Mouse (Mus musculus): ENCODE data around the gene Mid1. TPM values are rescaled to one million over a fixed set of nuclear protein-coding genes. Genes with fewer than 3 reads are reported as not detected.

Gene Mid1
- polyA plus RNA-seq, 1 experiment from 2014 or later, result 11.9 TPM

DNA sequence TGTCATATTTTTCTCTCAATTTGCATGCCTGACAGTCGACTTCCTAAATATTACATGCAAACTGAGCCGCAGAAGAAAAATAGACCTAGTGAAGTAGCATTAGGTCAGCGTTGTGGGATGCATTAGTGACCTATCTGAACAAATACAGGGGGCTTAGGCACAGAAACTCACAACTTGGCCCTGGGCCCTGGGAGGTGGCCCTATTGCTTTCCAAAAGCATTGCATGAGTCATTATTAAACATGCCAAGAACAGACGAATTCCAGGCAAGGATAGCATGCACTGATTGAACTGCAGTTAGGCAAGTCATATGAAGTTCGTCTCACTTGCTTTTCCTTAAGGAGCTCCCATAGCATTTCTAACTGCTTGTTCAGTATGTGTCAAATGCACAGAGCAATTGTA lies 183.2 kb downstream of the Mid1 start:
- Histone ChIP-seq H3K27me3 (peaks cover 26% of the 10 kb centered on the region), H3K9me3 (replicated peaks) (no peaks in the 10 kb centered on the region), H3K9ac (no peak overlapping the region), H3K4me2 (replicated peaks) (no peak overlapping the region), H3K36me3 (no peaks in the 10 kb centered on the region), H3K4me3 (no peak overlapping the region), H3K27ac (no peak overlapping the region), H3K4me1 (no peaks in the 10 kb centered on the region)
- 78% methylated on average over 5 of the region's 5 CpGs for WGBS
- no peak for ATAC-seq (ENCODE audit: low FRiP score)

DNA sequence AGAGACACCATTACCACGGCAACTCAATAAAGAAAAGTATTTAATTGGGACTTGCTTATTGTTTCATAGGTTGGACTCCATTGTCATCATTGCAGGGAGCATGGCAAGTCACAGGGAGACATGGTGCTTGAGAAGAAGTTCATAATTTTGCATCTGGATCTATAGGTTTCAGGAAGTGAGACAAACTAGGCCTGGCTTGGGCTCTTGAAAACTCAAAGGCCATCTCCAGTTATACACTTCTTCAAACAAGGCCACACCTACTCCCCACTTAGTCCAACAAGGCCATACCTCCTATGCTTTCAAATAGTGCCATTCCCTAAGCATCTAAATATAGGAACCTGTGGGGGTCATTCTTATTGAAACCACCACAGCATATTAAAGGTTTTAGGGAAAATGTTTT lies 189.5 kb downstream of the Mid1 start:
- Histone ChIP-seq H3K27ac (no peak overlapping the region), H3K4me2 (replicated peaks) (no peak overlapping the region), H3K36me3 (no peaks in the 10 kb centered on the region), H3K4me3 (no peak overlapping the region), H3K27me3 (peaks cover 35% of the 10 kb centered on the region), H3K9ac (no peak overlapping the region), H3K4me1 (no peaks in the 10 kb centered on the region), H3K9me3 (replicated peaks) (no peaks in the 10 kb centered on the region)
- ATAC-seq (ENCODE audit: low FRiP score), result no peak
- WGBS, result 86% methylated on average over 1 of the region's 1 CpGs

DNA sequence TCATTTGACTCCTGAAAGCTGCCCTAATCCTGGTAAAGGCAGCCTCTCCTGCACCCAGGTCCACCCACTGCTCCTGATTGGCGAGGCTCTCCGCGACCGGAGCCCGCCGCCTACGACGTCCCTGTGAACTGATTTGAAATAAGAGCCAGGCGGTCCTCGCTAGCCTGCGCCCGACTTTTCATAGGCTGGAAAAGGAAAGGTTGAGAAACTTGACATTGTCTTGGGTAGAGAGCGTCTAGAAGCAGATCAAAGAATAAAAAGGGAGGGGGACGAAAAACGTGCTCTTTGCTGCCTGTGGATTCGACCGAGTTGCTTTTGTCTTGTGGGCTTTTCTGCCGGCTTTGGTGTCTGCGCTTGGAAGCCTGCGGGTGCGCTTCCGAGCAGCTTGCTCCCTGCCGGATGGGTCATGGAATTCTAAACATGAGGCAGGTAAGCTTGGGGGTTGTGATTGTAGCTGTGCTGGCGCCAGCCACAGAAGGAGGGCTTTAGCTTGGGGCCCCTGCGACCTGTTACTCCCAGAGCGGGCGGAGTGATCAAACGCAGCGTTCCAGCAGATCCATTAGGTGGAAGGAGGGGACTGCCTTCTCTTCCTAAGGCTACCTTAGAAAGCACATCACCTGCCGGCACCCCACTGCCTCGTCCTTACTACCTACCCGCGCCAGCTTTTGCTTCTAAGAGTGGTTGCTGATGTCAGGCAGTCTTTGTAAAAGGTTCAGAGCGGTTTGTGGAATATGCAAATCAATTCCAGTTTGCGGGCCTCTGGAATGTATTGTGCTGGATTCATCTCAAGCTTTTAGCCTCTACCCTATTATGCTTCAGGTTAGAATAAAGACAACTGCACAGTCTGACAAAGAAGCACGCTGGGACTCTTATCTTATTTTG lies 194.7 kb downstream of the Mid1 start:
- no peaks in the 10 kb centered on the region for H3K36me3 ChIP-seq
- no peaks in the 10 kb centered on the region; the same call in 1 of the 2 replicates for H3K4me1 ChIP-seq
- peak overlapping the region; percentile 67 for H3K27ac ChIP-seq
- H3K9me3 ChIP-seq (replicated peaks), result no peaks in the 10 kb centered on the region
- 11% methylated on average over 36 of the region's 36 CpGs for WGBS
- H3K4me3 ChIP-seq, result peak overlapping the region; percentile 51
- ATAC-seq (ENCODE audit: low FRiP score), result peak; percentile 87
- H3K27me3 ChIP-seq, result peaks cover 35% of the 10 kb centered on the region
- peak overlapping the region; percentile 45 for H3K9ac ChIP-seq
- peak overlapping the region; percentile 64 for H3K4me2 ChIP-seq (replicated peaks)

DNA sequence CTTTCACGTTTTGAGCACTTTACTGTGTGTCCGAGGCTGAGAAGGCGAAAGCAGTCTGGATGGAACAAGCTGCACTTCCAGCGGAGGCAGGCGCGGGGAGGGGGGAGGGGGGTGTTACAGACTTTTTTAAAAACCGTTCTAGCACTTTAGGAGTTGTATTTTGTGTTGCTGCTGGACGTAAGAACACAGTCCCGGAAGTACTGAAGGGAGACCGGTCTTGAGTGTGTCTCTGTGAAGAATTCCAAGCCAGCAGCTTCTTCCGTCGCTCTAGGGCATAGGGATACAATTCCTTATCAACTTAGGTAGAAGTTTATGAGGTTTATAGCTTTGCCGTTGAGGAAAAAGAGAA lies 195.3 kb downstream of the Mid1 start:
- no peaks in the 10 kb centered on the region for H3K9me3 ChIP-seq (replicated peaks)
- no peaks in the 10 kb centered on the region; the same call in 1 of the 2 replicates for H3K4me1 ChIP-seq
- no peaks in the 10 kb centered on the region for H3K36me3 ChIP-seq
- peak overlapping the region; percentile 45; the same call in 1 of the 2 replicates for H3K9ac ChIP-seq
- peaks cover 35% of the 10 kb centered on the region for H3K27me3 ChIP-seq
- peak overlapping the region; percentile 67 for H3K27ac ChIP-seq
- 18% methylated on average over 13 of the region's 13 CpGs for WGBS
- H3K4me3 ChIP-seq, result peak overlapping the region; percentile 51
- no peak for ATAC-seq (ENCODE audit: low FRiP score)
- peak overlapping the region; percentile 64 for H3K4me2 ChIP-seq (replicated peaks)

DNA sequence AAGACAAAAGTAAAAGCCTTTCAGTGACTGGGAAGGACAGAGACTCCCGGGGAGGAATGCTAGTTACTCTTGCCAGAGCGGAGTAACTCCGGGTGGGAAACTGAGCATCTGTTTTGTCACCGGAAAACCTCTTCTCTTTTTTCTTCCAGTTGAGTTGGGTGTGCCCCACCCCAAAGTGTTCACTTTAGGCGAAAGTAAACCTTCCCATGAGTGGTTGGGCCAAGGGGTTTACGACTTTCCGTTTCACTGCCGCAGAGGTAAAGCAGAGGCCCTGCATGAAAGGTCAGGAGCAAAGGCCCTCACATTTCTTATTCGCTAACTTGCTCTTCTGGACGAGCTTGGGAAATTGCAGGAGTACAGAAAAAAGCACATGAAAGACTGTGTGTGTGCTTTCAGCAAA lies 195.8 kb downstream of the Mid1 start:
- no peaks in the 10 kb centered on the region for H3K9me3 ChIP-seq (replicated peaks)
- peak overlapping the region; percentile 51 for H3K4me3 ChIP-seq
- WGBS, result 19% methylated on average over 10 of the region's 10 CpGs
- H3K4me1 ChIP-seq, result no peaks in the 10 kb centered on the region; the same call in 1 of the 2 replicates
- H3K27ac ChIP-seq, result peak overlapping the region; percentile 1; the same call in 1 of the 2 replicates
- H3K4me2 ChIP-seq (replicated peaks), result peak overlapping the region; percentile 64
- no peaks in the 10 kb centered on the region for H3K36me3 ChIP-seq
- peaks cover 35% of the 10 kb centered on the region for H3K27me3 ChIP-seq
- no peak for ATAC-seq (ENCODE audit: low FRiP score)
- H3K9ac ChIP-seq, result peak overlapping the region; percentile 45

DNA sequence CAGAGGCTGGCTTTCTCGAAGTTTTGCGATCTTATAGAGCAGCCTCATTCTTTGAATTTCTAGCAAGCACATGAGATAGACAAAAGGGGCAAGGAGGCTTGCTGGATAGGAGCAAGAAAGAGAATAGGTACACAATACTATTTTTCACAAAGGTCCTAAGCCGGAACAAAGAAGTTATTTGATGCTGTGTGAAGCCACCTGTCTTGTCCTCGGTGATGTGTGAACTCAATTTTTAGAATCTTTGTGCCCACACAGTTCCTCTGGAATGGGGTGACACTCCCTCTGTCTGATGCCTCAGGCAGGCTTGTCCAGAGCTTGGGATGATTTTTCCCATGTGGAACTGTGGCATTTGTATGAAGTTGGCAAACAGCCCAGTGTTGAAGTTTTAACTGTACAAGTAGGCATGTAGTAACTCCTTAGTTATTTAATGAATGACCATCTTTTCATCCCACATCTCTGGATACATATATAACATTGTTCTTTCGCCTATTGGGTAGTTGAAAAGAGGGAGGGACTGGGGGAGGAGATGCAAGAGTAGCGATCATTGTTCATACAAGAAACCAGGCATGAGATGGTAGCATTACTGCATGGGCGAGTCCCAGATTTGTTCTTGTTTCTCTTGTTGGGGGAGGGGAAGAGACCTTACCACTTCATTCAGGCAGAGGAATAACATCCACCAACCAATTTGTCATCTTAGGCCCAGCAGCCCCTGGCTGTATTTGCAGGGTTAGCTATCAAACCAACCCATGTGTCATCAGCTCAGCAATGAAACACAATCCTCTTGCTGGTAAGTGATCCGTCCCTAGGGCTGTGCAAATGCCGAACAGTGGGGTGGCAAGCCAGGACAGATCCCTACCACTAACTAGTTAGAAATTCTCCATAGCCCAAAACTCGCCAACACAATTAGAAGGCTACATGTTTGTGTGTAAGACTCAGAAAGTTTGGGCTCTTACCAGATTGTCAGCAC lies 196.5 kb downstream of the Mid1 start:
- Histone ChIP-seq H3K9ac (peak overlapping the region; percentile 45; the same call in 1 of the 2 replicates), H3K4me1 (no peaks in the 10 kb centered on the region; the same call in 1 of the 2 replicates), H3K4me2 (replicated peaks) (peak overlapping the region; percentile 64), H3K36me3 (no peaks in the 10 kb centered on the region), H3K4me3 (peak overlapping the region; percentile 51), H3K27ac (peak overlapping the region; percentile 1; the same call in 1 of the 2 replicates), H3K9me3 (replicated peaks) (no peaks in the 10 kb centered on the region), H3K27me3 (peaks cover 35% of the 10 kb centered on the region)
- 0 out of 2 replicates have a peak, but pooled peaks have one; percentile 20 for ATAC-seq (ENCODE audit: low FRiP score)
- 25% methylated on average over 10 of the region's 10 CpGs for WGBS

DNA sequence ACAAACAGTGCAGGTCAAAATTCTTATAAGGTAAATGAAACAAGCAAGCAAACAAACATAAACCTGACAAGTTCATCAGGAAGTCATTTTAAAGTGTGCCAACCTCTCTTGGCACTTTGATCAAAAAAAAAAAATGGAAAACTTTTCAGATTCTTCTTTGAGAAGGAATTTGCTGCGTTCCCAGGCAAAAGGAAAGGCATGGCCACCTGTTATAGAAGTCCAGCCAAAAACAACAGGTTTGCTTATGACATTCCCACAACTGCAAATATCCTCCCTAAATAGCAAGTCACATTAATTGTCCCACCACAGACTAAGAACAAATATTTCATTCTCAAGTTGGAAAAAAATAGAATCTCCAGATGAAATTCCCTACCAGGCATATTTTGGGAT lies 197.2 kb downstream of the Mid1 start:
- H3K27ac ChIP-seq, result no peak overlapping the region
- 76% methylated on average over 1 of the region's 1 CpGs for whole genome bisulfite sequencing
- no peak overlapping the region for H3K4me3 ChIP-seq
- no peaks in the 10 kb centered on the region for H3K9me3 ChIP-seq (replicated peaks)
- H3K9ac ChIP-seq, result no peak overlapping the region
- no peaks in the 10 kb centered on the region; the same call in 1 of the 2 replicates for H3K4me1 ChIP-seq
- H3K4me2 ChIP-seq (replicated peaks), result 0 out of 2 replicates have a peak overlapping the region, but pooled peaks have one; percentile 64
- H3K36me3 ChIP-seq, result no peaks in the 10 kb centered on the region
- no peak for ATAC-seq (ENCODE audit: low FRiP score)
- peaks cover 37% of the 10 kb centered on the region for H3K27me3 ChIP-seq

DNA sequence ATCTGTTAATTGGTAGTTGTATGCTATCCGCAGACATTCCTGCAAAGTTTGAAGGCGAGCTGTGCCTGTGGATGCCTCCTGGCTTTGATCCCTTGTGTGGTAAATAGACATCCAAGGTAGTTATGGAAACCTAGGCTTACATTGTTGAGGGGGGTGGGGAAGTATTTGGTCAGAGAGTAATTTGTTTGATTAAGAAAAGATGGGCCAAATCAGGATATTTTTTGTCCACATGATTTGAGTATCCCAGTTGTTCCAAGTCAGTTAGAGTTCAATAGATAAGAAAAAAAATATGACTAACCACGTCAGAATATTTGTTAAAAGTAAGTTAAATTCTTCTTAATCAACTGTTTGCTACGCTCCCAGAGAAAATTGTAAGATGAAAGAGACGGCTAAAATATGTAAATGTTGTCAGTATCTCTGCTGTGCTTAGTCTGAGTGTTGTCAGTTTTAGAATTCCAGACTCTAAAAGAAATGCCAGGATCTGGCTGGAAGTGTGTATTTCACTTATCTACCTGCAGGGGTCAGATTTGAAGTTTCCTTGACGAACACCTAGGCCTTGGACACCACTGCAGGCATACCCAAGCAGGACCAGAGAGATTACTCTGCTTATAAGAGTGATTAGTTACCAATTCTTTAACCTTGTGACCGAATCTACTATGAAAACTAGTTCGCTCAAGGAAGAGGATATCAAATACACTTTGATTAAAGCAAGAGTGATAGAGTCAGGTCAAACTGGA lies 198.7 kb downstream of the Mid1 start:
- Histone ChIP-seq H3K36me3 (no peaks in the 10 kb centered on the region), H3K9me3 (replicated peaks) (no peaks in the 10 kb centered on the region), H3K4me3 (no peak overlapping the region), H3K27me3 (peaks cover 31% of the 10 kb centered on the region), H3K4me2 (replicated peaks) (no peak overlapping the region), H3K4me1 (no peaks in the 10 kb centered on the region; the same call in 1 of the 2 replicates), H3K9ac (no peak overlapping the region), H3K27ac (no peak overlapping the region)
- ATAC-seq (ENCODE audit: low FRiP score), result no peak
- 58% methylated on average over 8 of the region's 8 CpGs for WGBS

DNA sequence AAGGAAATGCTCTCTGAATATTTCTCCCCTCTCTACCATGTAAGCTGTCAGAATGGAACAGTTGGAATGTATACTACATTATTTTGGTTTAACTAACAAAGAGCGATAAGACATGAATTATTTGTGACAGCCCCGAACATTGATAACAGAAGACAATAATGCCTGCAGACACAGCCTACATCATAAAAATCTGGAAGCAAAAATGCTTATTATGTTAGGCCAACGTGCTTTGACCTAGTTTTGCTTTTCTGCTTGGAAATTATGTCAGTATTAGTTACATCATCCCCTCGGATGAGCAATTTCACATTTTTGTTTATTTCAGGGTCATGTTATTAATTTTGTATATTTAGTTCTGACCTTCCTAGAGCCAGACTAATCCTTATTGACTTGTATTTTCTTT lies 205.5 kb downstream of the Mid1 start:
- Histone ChIP-seq H3K9me3 (replicated peaks) (no peaks in the 10 kb centered on the region), H3K4me1 (no peaks in the 10 kb centered on the region), H3K9ac (no peak overlapping the region), H3K4me3 (no peak overlapping the region), H3K36me3 (no peaks in the 10 kb centered on the region), H3K27me3 (peaks cover 11% of the 10 kb centered on the region), H3K4me2 (replicated peaks) (no peak overlapping the region), H3K27ac (no peak overlapping the region)
- no peak for ATAC-seq (ENCODE audit: low FRiP score)
- WGBS, result 78% methylated on average over 4 of the region's 4 CpGs

DNA sequence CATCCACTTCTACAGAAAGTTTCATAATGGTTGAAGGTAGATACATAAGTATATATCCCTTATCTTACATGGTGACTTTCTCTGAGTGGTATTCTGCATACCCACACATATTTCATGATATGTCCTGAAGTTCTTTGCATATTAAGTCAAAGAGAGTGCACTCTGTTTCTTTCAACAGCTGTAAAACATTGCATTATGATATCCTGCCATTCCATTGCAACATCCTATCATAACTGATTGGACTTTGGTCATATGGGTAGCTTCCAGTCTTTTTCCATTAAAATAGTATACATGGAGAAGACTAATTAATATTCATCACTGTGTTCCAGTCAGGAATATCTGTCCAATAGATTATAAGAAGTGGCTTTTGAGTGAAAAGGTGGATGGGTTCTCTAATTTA lies 207.1 kb downstream of the Mid1 start:
- no peak overlapping the region for H3K4me3 ChIP-seq
- H3K36me3 ChIP-seq, result no peaks in the 10 kb centered on the region
- no peak overlapping the region for H3K4me2 ChIP-seq (replicated peaks)
- no peaks in the 10 kb centered on the region for H3K4me1 ChIP-seq
- H3K9me3 ChIP-seq (replicated peaks), result no peaks in the 10 kb centered on the region
- no peak overlapping the region for H3K27ac ChIP-seq
- peaks cover 8% of the 10 kb centered on the region for H3K27me3 ChIP-seq
- no peak overlapping the region for H3K9ac ChIP-seq
- ATAC-seq (ENCODE audit: low FRiP score), result no peak

DNA sequence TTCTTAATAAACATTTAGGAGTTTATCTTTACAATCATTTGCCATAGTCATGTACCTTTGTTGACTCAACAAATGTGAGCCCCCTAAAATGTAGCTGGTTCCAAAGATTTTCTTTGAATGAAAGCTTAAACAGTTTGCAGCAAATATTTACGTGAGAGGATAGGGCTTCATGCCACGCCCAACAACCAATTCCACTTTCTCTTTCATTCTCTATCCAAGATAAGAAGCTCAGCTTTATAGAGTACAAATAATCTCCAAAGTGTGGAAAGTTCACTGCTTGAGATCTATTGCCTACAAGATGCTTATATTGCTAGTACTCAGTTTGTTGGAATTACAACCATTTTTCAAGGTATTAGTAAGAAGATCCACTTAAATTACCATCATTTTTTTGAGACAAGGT lies 207.6 kb downstream of the Mid1 start:
- Histone ChIP-seq H3K4me1 (no peaks in the 10 kb centered on the region), H3K4me3 (no peak overlapping the region), H3K27ac (no peak overlapping the region), H3K36me3 (no peaks in the 10 kb centered on the region), H3K9ac (no peak overlapping the region), H3K4me2 (replicated peaks) (no peak overlapping the region), H3K27me3 (peaks cover 8% of the 10 kb centered on the region), H3K9me3 (replicated peaks) (no peaks in the 10 kb centered on the region)
- WGBS, result 78% methylated on average over 2 of the region's 2 CpGs
- ATAC-seq (ENCODE audit: low FRiP score), result no peak

All from hindbrain, embryonic 12.5 days (tissue).